Mouse (Mus musculus) erythroblast, embryonic 14.5 days (primary cell): ENCODE measurements around the gene Cc2d2b. TPM values are rescaled to one million over a fixed set of nuclear protein-coding genes. Genes with fewer than 3 reads are reported as not detected.

ENCODE experiments used
- H3K27me3 ChIP-seq: 2 replicates; pipeline ENCODE4 v1.6.1; 2012; ENCODE audit warnings: inconsistent platforms; ENCODE audit not compliant: control insufficient read depth
- H3K36me3 ChIP-seq: 2 replicates; pipeline ENCODE4 v1.6.1; 2012; ENCODE audit warnings: mild to moderate bottlenecking, inconsistent platforms; ENCODE audit not compliant: control insufficient read depth
- H3K4me1 ChIP-seq: 2 replicates; pipeline ENCODE4 v1.6.1; 2012; ENCODE audit warnings: inconsistent platforms; ENCODE audit not compliant: control insufficient read depth
- H3K4me3 ChIP-seq: replicated peaks from 2 replicates; pipeline ENCODE3; 2012; ENCODE audit warnings: moderate library complexity, mild to moderate bottlenecking, inconsistent platforms
- H3K9me3 ChIP-seq: 2 replicates; pipeline ENCODE4 v1.6.1; 2012; ENCODE audit warnings: low read length, inconsistent platforms, mixed read lengths; ENCODE audit not compliant: control insufficient read depth
- GATA1 ChIP-seq: IDR thresholded peaks from 2 replicates; pipeline ENCODE4 v1.6.1; 2012; ENCODE audit warnings: low read length, inconsistent platforms, mixed read lengths
- TAL1 ChIP-seq: IDR thresholded peaks from 3 replicates; pipeline ENCODE4 v1.6.1; 2012; ENCODE audit warnings: low read length, inconsistent platforms, mixed read lengths
- polyA plus RNA-seq: library from polyadenylated mRNA; stranded (reverse); fragments of >175 nt; gene quantifications from 2 replicates; pipeline ENCODE4 v1.2.3, GENCODE M21; 2012

The Cc2d2b gene
- not detected in 2 replicates for polyA plus RNA-seq

DNA sequence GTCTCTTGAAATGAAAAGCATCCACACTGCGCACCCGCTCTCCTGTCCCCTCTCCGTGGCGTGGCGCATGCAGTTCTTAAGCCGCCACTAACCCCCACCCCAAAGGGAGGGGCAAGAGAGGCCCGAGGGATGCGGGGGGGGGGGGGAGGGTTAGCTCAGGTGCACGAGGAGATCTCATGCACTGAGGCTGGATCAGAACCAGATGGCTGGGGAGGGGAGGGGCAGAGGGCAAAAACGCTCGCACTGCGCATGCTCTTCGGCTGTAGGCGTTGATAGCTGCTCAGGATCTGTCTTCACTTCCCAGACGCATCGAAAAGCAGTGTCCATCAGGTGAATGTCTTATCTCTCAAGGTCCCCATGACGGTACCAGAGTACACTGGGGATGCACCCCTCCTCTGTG lies at the start of gene Cc2d2b:
TSS of gene Cc2d2b (plus strand) at position 195 of the 400 bp plus-strand sequence.
- Histone ChIP-seq H3K27me3 (0 out of 2 replicates have a peak, but pooled peaks cover 2% of the 10 kb centered on the region), H3K4me3 (no peak within 1 kb of the TSS), H3K4me1 (no peaks in the 10 kb centered on the region), H3K36me3 (no peaks in the 10 kb centered on the region), H3K9me3 (no peaks in the 10 kb centered on the region)
- TF ChIP-seq TAL1 = no peak
- no peak for TF ChIP-seq GATA1

DNA sequence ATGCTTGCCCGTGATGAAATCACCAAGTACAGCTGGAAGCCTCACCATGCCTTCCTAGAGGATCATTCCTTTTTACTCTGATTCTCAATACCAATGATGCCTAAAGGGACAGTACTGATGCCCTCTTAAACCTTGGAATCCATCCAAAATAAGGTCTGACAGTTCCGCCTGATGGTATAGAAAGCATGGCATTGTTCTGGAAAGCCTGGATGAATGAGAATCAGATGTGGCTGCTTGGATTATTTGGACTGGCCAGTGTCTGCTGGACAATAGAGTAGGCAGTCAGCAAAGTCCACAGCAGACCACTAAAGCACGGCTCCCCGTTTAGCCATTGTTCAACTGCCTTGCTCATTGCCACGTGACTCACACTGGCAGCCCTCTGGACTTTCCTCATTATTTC lies 48.7 kb upstream of the Cc2d2b start:
- H3K9me3 ChIP-seq = no peaks in the 10 kb centered on the region
- H3K4me1 ChIP-seq = no peaks in the 10 kb centered on the region
- H3K4me3 ChIP-seq = no peak overlapping the region
- no peak for TF ChIP-seq GATA1
- no peak for TF ChIP-seq TAL1
- no peaks in the 10 kb centered on the region for H3K27me3 ChIP-seq
- no peaks in the 10 kb centered on the region for H3K36me3 ChIP-seq

GRCm38 (mm10) chr19:40702406-40702805 lies 46.1 kb upstream of the Cc2d2b start:
- Histone ChIP-seq H3K27me3 (no peaks in the 10 kb centered on the region), H3K9me3 (no peaks in the 10 kb centered on the region), H3K4me3 (no peak overlapping the region), H3K36me3 (no peaks in the 10 kb centered on the region), H3K4me1 (no peaks in the 10 kb centered on the region)
- no peak for TF ChIP-seq GATA1
- TF ChIP-seq TAL1 = no peak

GRCm38 (mm10) chr19:40712889-40713628 lies 35.5 kb upstream of the Cc2d2b start:
- no peaks in the 10 kb centered on the region for H3K4me1 ChIP-seq
- no peak for TF ChIP-seq TAL1
- TF ChIP-seq GATA1 = no peak
- H3K36me3 ChIP-seq = no peaks in the 10 kb centered on the region
- no peaks in the 10 kb centered on the region for H3K27me3 ChIP-seq
- H3K4me3 ChIP-seq = no peak overlapping the region
- H3K9me3 ChIP-seq = no peaks in the 10 kb centered on the region

DNA sequence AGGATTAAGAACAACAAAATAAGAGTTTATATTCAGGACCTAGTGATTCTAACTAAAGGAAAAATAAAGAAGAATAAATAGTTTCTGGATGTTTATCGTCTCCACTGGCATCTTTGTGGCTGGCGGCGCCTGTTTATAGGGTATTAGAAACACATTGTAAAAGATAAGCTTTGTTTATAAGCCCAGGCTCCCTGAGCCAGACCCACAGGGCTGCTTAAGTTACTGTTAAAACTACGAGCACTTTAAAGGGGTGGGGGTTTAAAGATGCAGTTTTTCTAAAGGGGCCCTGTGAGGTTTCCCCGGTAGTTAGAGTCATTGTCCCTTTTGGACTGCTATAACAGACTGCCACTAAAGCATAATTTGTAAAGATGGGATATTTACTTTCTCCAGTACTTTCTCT lies 33.9 kb upstream of the Cc2d2b start:
- Histone ChIP-seq H3K4me1 (no peaks in the 10 kb centered on the region), H3K36me3 (no peaks in the 10 kb centered on the region), H3K27me3 (no peaks in the 10 kb centered on the region), H3K4me3 (no peak overlapping the region), H3K9me3 (no peaks in the 10 kb centered on the region)
- no peak for TF ChIP-seq TAL1
- no peak for TF ChIP-seq GATA1

DNA sequence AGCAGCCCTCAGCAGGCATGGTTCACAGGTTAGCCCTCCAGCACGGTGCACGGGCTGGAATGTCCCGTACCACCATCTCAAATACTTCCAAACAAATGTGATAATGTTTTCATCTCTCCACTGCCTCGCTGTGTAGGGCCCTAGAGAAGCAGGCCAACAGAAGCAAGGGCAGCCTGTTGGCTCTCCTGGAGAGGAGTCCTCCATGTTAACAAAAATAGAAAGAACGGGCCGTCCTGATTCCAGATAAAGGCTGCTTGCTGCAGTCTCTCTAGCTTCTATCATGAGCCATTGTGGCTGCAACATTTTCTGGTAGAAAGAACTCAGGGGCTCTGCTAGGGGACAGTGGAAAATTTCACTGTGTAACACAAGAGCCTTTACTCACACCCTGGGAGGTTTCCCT lies 31.6 kb upstream of the Cc2d2b start:
- Histone ChIP-seq H3K36me3 (no peaks in the 10 kb centered on the region), H3K27me3 (no peaks in the 10 kb centered on the region), H3K9me3 (no peaks in the 10 kb centered on the region), H3K4me1 (no peaks in the 10 kb centered on the region), H3K4me3 (no peak overlapping the region)
- TF ChIP-seq GATA1 = no peak
- no peak for TF ChIP-seq TAL1

- no peak overlapping the region for H3K4me3 ChIP-seq
- no peaks in the 10 kb centered on the region for H3K36me3 ChIP-seq
- TF ChIP-seq GATA1 = no peak
- no peak for TF ChIP-seq TAL1
These were observed 29.0 kb upstream of the Cc2d2b start for GRCm38 (mm10) chr19:40719439-40720105.

DNA sequence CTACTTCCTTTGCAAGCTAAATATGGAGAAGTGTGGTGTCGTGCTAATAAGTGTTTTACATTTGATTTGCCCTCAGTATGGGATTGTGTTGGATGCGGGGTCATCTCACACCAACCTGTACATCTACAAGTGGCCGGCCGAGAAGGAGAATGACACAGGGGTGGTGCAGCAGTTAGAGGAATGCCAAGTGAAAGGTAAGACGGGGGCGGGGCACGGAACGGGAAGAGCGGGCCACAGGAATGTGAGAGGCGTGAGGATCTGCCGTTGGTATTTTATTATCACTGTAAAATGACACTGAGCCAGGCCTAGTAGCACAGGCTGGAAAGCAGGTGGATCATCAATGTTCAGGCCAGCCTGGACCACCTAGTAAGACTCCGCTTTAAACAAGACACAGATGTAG lies 28.2 kb upstream of the Cc2d2b start:
- Histone ChIP-seq H3K4me1 (no peaks in the 10 kb centered on the region), H3K36me3 (no peaks in the 10 kb centered on the region), H3K27me3 (no peaks in the 10 kb centered on the region), H3K4me3 (no peak overlapping the region), H3K9me3 (no peaks in the 10 kb centered on the region)
- TF ChIP-seq GATA1 = no peak
- no peak for TF ChIP-seq TAL1

More at GRCm38 (mm10) chr19:40719439-40720105, 29.0 kb upstream of the Cc2d2b start:
- Histone ChIP-seq H3K4me1 (no peaks in the 10 kb centered on the region), H3K27me3 (no peaks in the 10 kb centered on the region), H3K9me3 (no peaks in the 10 kb centered on the region)

DNA sequence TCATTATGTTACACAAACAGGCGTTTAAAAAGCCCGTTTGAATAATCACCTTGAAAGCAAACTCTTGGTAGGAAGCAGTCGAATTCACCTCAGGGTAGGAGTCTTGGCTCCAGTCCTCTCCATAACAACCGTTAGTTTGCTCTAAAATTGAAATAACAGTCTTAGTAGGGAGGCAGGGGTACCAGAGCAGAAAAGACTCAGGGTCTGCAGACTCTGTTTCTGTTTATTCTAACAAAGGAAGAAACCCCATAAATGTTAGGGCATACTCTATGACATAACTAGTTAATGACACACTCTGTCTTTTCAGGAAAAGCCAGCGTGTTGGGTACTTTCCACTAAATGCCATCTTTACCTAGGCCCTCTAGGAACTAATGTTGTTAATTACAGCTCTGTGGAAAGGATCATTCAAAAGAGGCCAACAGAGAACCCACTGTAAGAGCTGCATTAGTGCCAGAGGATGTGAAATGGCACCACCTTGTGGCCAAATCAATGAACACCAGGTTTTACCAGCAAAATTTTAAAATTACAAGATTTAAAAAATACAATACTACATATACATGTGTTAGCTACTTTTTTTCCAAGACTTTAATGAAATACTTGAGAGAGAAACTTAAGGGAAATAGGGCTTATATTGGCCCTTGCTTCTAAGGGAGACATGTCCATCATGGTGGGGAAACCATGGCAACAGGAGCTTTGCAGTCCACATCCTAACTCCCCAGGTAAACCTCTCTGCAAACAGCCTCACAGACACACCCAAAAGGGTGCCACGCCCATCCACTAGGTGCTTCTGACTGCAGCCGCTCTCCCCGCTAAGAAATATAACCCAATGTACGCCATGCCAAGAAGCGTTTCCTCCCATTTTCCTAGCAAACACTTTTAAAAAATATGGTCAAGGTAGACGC lies 26.2 kb upstream of the Cc2d2b start:
- H3K36me3 ChIP-seq = no peaks in the 10 kb centered on the region
- H3K9me3 ChIP-seq = no peaks in the 10 kb centered on the region
- TF ChIP-seq TAL1 (no peak), GATA1 (no peak)
- H3K27me3 ChIP-seq = no peaks in the 10 kb centered on the region
- H3K4me1 ChIP-seq = no peaks in the 10 kb centered on the region
- no peak overlapping the region for H3K4me3 ChIP-seq
